Mouse (Mus musculus) kidney, postnatal 0 days (tissue): ENCODE results near the gene 4931428F04Rik. TPM values are rescaled to one million over a fixed set of nuclear protein-coding genes. Genes with fewer than 3 reads are reported as not detected.
A peak's percentile ranks its signal among the peaks of the same experiment; 100 is the strongest.

Experiments used
- ATAC-seq: fragments of 200-750 bp; cut with Nextera tagmentation; replicated peaks from 2 replicates; pipeline ENCODE4 v1.8.0; 2017; ENCODE audit warnings: low read depth, moderate number of reproducible peaks, moderate TSS enrichment, moderate library complexity; ENCODE audit not compliant: low FRiP score
- DNase-seq: peaks from one replicate; pipeline ENCODE4 v3.0.0-alpha.2; 2016; ENCODE audit warnings: low spot score
- H3K27ac ChIP-seq: fragments of 300-500 bp; sonication (generic); 2 replicates; pipeline ENCODE4 v1.5.1; 2014; ENCODE audit warnings: mild to moderate bottlenecking
- H3K27me3 ChIP-seq: fragments of 300-500 bp; sonication (generic); 2 replicates; pipeline ENCODE4 v1.6.1; 2014; ENCODE audit warnings: low read length, mixed read lengths; ENCODE audit not compliant: insufficient read depth
- H3K36me3 ChIP-seq: fragments of 300-500 bp; sonication (generic); 2 replicates; pipeline ENCODE4 v1.6.1; 2014; ENCODE audit warnings: low read length, mixed read lengths; ENCODE audit not compliant: insufficient read depth
- H3K4me1 ChIP-seq: fragments of 300-500 bp; sonication (generic); replicated peaks from 2 replicates; pipeline ENCODE4 v1.6.1; 2014; ENCODE audit warnings: antibody characterized with exemption, low read length, mixed read lengths; ENCODE audit not compliant: insufficient read depth
- H3K4me2 ChIP-seq: fragments of 300-500 bp; sonication (generic); 2 replicates; pipeline ENCODE4 v1.6.1; 2014; ENCODE audit warnings: mild to moderate bottlenecking, low read length, moderate library complexity, mixed read lengths
- H3K4me3 ChIP-seq: fragments of 300-500 bp; sonication (generic); replicated peaks from 2 replicates; pipeline ENCODE4 v1.5.1; 2014; ENCODE audit warnings: low read depth, low read length
- H3K9ac ChIP-seq: fragments of 300-500 bp; sonication (generic); 2 replicates; pipeline ENCODE4 v1.6.1; 2014; ENCODE audit warnings: low read depth, low read length
- H3K9me3 ChIP-seq: fragments of 300-500 bp; sonication (generic); replicated peaks from 2 replicates; pipeline ENCODE4 v1.6.1; 2016; ENCODE audit warnings: low read length, inconsistent platforms, mixed read lengths
- CTCF ChIP-seq: IDR thresholded peaks from 2 replicates; pipeline ENCODE4 v1.5.1; 2016; ENCODE audit warnings: antibody characterized with exemption, low read depth, mild to moderate bottlenecking, moderate library complexity
- WGBS: fragments of 180-500 bp; shearing (Covaris S2); extraction: QIAGEN DNeasy Blood & Tissue Kit; methylation state at CpG from one replicate; pipeline ENCODE4 v1.1.7; 2014; 5-methylcytosine and 5-hydroxymethylcytosine counted together
- polyA plus RNA-seq: library from polyadenylated mRNA; unstranded; fragments of >200 nt; fragmentation: Nextera tagmentation; extraction: Ambion mirVana; gene quantifications from 2 replicates; pipeline ENCODE4 v1.2.1, GENCODE M21; 2015

The 4931428F04Rik gene
- polyA plus RNA-seq, 1 experiment from 2014 or later = 5.5 TPM

DNA sequence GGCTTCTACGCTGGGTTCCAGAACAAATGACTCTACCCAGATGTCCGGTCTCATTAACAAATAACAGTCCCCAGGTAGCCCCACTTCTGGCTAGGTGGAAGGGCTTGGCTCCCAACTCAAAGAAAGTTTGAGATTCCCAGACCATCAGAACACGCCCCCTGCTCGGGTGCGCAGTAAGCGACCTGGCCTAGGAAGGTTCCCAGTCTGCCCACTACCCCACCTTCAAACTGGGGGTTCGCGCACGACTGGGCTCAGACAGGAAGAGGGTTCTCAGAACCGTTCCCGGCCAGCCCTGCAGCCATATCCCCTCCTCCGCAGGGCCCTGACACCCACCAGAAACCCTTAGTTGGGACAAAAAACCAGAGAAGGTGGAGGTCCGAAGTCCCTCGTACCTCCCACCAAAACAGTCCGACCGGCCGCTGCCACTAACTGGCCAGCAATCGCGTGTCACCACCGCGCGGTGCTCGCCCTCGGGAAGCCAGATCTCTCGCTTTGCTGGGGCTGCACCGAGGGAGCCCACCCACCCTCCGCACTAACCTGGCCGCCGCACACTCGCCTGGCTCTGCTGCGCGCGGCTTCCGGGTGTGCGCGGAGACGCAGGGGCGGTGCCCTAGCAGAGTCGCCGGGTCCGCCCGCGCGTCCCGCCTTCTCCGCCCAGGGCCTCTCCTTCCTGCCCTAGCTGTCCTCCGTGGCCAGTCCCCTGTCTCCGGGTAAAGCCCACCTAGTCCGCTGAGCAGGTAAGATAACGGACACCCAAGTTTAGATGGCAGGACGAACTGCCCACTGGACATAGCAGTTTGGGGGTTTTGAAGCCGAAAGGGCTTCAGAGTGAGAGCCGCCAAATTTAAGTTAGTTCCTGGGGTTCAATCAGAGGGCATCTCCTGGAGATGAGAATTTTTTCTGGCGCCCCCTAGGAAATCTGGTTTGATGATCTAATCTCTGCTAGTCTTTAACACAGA is 25.4 kb downstream of the 4931428F04Rik start, which contains the start of the genes Tradd and Fbxl8:
Gene Tradd (minus strand): TSS at position 586 of the 959 bp plus-strand sequence.
Gene Fbxl8 (plus strand): TSS at position 625 of the 959 bp plus-strand sequence.
- Histone ChIP-seq H3K4me1 (peaks cover 13% of the 10 kb centered on the region; the same call in 1 of the 2 replicates), H3K4me3 (peak within 1 kb of the TSS; percentile 48), H3K9ac (peak within 1 kb of the TSS; percentile 56), H3K9me3 (no peaks in the 10 kb centered on the region), H3K4me2 (peak within 1 kb of the TSS; percentile 79), H3K27ac (no peak within 1 kb of the TSS), H3K36me3 (no peaks in the 10 kb centered on the region), H3K27me3 (peaks cover 31% of the 10 kb centered on the region)
- ATAC-seq (peak; percentile 52), DNase-seq (peak; percentile 79)
- WGBS = 1% methylated on average over 54 of the region's 54 CpGs
- TF ChIP-seq CTCF = no peak; the same call in 1 of the 2 replicates

DNA sequence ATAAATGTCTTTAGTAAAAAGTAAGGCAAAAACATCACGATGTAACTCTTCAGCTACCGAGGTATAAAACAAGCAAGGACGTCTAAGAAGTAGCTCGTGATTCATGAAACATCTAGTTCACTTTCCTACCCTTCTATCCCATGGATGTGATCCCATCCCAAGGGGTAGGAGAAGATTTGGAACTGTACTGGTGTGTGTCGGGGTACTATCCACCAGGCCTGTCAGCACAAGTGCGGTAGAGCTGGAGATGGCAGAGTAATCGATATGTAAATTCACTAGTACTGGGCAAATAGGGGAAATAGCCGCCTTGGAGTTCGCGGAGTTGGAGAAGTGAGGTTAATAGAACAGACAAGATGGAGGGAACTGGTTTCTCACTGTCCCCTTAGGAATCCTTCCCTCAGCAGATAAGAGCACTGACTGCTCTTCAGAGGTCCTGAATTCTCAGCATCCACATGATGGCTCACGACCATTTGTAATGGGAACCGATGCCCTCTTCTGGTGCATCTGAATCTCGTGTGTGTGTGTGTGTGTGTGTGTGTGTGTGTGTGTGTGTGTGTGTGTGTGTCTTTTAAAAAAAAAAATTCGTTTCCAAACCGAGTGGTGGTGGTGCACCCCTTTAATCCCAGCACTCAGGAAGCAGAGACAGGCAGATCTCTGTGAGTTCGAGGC is 26.3 kb downstream of the 4931428F04Rik start:
- H3K4me1 ChIP-seq = peaks cover 12% of the 10 kb centered on the region; the same call in 1 of the 2 replicates
- H3K4me3 ChIP-seq = peak overlapping the region; percentile 48; the same call in 1 of the 2 replicates
- TF ChIP-seq CTCF = no peak; the same call in 1 of the 2 replicates
- 41% methylated on average over 16 of the region's 16 CpGs for WGBS
- H3K9ac ChIP-seq = no peak overlapping the region
- H3K27ac ChIP-seq = no peak overlapping the region
- no peak for DNase-seq
- H3K36me3 ChIP-seq = no peaks in the 10 kb centered on the region
- ATAC-seq = no peak
- H3K9me3 ChIP-seq = no peaks in the 10 kb centered on the region
- peak overlapping the region; percentile 79 for H3K4me2 ChIP-seq
- H3K27me3 ChIP-seq = 0 out of 2 replicates have a peak, but pooled peaks cover 28% of the 10 kb centered on the region

DNA sequence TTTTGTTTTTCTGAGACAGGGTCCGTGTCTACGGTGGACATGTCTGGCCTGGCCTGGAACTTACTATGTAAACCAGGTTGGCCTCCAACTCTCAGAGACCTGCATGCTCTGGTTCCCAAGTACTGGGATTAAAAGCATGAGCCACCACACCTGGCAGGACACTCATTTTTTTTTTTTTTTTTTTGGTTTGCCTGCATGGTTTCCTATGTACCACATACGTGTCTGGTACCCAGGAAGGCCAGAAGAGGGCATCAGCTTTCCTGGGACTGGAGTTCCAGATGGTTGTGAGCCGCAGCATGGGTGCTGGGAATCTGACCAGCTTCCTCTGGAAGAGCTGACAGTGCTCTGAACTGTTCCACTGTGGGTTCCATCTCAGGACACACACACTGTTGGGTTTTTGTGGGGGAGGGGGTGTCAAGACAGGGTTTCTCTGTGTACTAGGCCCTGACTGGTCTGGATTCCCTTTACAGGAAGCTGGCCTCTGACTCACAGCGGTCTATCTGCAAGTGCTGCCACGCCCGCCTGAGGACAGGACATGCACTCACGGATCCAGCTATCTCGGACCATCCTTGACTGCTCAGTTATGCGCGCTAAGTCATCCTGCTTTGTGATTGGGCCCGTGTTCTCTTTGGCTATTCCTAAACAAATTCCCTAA is 28.2 kb downstream of the 4931428F04Rik start:
- no peak overlapping the region for H3K4me2 ChIP-seq
- no peaks in the 10 kb centered on the region for H3K36me3 ChIP-seq
- 0 out of 2 replicates have a peak, but pooled peaks cover 10% of the 10 kb centered on the region for H3K27me3 ChIP-seq
- no peak for ATAC-seq
- WGBS = 87% methylated on average over 12 of the region's 12 CpGs
- no peak overlapping the region for H3K27ac ChIP-seq
- no peak overlapping the region for H3K4me3 ChIP-seq
- DNase-seq = no peak
- H3K4me1 ChIP-seq = peaks cover 12% of the 10 kb centered on the region; the same call in 1 of the 2 replicates
- no peak overlapping the region for H3K9ac ChIP-seq
- no peaks in the 10 kb centered on the region for H3K9me3 ChIP-seq
- no peak for TF ChIP-seq CTCF

- 71% methylated on average over 7 of the region's 7 CpGs for WGBS
Measured at GRCm38 (mm10) chr8:105260371-105261099, 29.1 kb downstream of the 4931428F04Rik start.

DNA sequence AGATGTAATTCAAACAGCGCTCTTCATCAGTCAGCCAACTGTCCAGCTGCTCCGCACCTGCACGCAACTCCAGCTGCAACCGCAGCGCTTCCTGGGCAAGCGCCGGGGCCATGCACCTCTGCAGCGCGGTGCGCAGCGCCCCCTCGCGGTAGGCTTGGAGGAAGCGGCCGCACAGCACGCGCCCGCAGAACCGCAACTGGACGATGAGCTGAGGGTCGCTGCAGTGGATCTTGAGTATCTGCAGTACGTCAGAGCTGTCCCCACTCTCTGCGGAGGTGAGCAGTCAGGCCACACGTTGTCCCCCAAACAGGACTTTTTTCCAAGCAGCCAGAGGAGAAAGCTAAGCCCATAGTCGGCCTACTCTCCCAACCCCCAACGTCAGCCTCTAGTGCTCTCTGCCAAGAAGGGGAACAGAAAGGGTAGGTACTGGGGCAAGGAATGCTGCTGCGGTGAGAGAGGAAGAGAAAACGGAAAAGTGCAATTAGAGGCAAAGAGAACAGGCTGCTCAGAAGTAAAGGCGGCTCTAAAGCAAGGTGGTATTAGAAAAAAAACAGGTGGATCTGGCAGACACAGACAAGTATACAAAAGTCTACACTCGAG is 29.8 kb downstream of the 4931428F04Rik start:
- H3K9me3 ChIP-seq = no peaks in the 10 kb centered on the region
- H3K27me3 ChIP-seq = 0 out of 2 replicates have a peak, but pooled peaks cover 8% of the 10 kb centered on the region
- peak; percentile 25; the same call in 1 of the 2 replicates for ATAC-seq
- 0 out of 2 replicates have a peak overlapping the region, but pooled peaks have one; percentile 28 for H3K9ac ChIP-seq
- no peaks in the 10 kb centered on the region for H3K36me3 ChIP-seq
- DNase-seq = peak; percentile 71
- 4% methylated on average over 30 of the region's 30 CpGs for WGBS
- peaks cover 13% of the 10 kb centered on the region; the same call in 1 of the 2 replicates for H3K4me1 ChIP-seq
- peak; percentile 97 for TF ChIP-seq CTCF
- H3K4me2 ChIP-seq = peak overlapping the region; percentile 66
- peak overlapping the region; percentile 29 for H3K4me3 ChIP-seq
- H3K27ac ChIP-seq = no peak overlapping the region

More at GRCm38 (mm10) chr8:105260371-105261099, 29.1 kb downstream of the 4931428F04Rik start:
- no peak overlapping the region for H3K9ac ChIP-seq
- H3K36me3 ChIP-seq = no peaks in the 10 kb centered on the region
- H3K27ac ChIP-seq = no peak overlapping the region
- H3K4me2 ChIP-seq = no peak overlapping the region
- DNase-seq (no peak), ATAC-seq (no peak)
- H3K4me1 ChIP-seq = peaks cover 12% of the 10 kb centered on the region; the same call in 1 of the 2 replicates
- TF ChIP-seq CTCF = no peak
- H3K4me3 ChIP-seq = no peak overlapping the region
- 0 out of 2 replicates have a peak, but pooled peaks cover 8% of the 10 kb centered on the region for H3K27me3 ChIP-seq
- no peaks in the 10 kb centered on the region for H3K9me3 ChIP-seq
